Mouse (Mus musculus) Patski (cell line): Measurements from ENCODE around the gene Kirrel3. TPM values are rescaled to one million over a fixed set of nuclear protein-coding genes. Genes with fewer than 3 reads are reported as not detected.

Experiments
- ATAC-seq: fragments of 100-300 bp; one replicate; pipeline ENCODE4 v1.8.0; 2021
- CTCF ChIA-PET: fragments of 350-600 bp; sonication (Branson Sonifier 250); formaldehyde crosslinking; loops from one replicate; lab custom pipeline; 2022; ENCODE audit warnings: inconsistent platforms; lab: Charles Lee
- POLR2A ChIA-PET: fragments of 350-600 bp; sonication (Branson Sonifier 250); formaldehyde crosslinking; loops from one replicate; lab custom pipeline; 2022; ENCODE audit warnings: antibody characterized with exemption, inconsistent platforms; lab: Charles Lee
- DNase-seq: peaks from one replicate; pipeline ENCODE4 v3.0.0-alpha.2; 2011; ENCODE audit warnings: low read depth, low spot score
- H3K27me3 ChIP-seq: fragments of 371-371 bp; one replicate; pipeline ENCODE4 v1.5.1; 2021
- CTCF ChIP-seq: fragments of 100-300 bp; IDR thresholded peaks from one replicate; pipeline ENCODE4 v1.5.1; 2021
- in situ Hi-C: fragments of 300-500 bp; cut with MboI; formaldehyde crosslinking; loops from 3 replicates; pipeline ENCODE4 v1.11.1; 2018; ENCODE audit warnings: low pct_unique_long_range_greater_than_20kb, mixed read lengths
- polyA plus RNA-seq: library from polyadenylated mRNA; unstranded; gene quantifications from one replicate; pipeline ENCODE4 v1.2.3, GENCODE M21; 2021

Kirrel3 gene
- polyA plus RNA-seq, 1 experiment from 2014 or later, result 3.1 TPM

DNA sequence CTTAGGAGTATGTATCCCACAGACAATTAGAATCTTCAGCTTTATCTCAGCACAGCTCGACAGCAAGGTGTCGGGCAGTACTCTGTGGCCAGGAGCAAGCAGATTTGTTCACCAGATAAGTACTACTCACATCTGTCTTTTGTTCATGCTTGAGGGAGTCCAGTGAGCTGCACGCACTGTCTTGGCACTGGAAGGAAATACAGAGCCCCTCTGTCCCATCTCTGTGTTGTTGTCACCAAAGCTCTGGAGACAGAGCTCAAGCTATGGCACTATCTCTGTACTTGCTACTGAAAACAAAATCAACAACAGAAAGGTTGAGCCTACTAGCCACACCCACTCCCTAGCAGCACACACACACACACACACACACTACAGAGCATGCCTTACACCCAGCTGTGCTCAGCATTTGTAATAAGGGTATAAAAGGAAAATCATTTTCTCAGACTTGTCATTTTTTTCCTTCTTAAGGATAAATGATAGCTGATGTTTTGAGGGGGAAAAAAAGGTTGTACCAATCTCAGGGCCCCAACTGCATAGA is 106.4 kb downstream of the Kirrel3 start:
- CTCF ChIA-PET, result interaction anchor here (1.1 to 1.4 kb wide), 3 partner anchors 11 to 27 kb away, joined by 3 read pairs; no protein-coding TSS in a partner anchor
- no peaks in the 10 kb centered on the region for H3K27me3 ChIP-seq
- DNase-seq (no peak), ATAC-seq (no peak)
- no peak for TF ChIP-seq CTCF
- in situ Hi-C loops, result no loop called here
- POLR2A ChIA-PET, result no interaction called here

DNA sequence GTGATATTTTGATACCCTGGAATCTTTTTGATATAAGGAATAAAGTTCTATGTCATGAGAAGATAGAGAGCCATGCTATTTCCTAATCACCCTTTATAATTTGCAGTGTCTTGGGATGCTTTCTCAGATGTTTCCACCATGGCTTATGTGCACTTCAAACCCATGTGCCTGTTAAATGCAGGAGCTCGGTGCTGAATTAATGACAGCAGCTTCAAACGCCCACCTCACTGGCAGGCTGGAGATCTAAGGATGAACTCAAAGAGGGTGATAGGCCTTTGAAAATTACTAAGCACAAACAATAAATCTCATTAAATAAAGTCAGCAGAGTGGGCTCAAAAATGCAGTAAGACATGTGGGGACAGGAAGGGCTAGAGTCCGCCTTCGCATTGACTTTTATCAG is 108.2 kb downstream of the Kirrel3 start:
- ATAC-seq (no peak), DNase-seq (no peak)
- ChIA-PET CTCF (no interaction called here), POLR2A (no interaction called here)
- in situ Hi-C loops, result no loop called here
- TF ChIP-seq CTCF, result no peak
- H3K27me3 ChIP-seq, result no peaks in the 10 kb centered on the region

DNA sequence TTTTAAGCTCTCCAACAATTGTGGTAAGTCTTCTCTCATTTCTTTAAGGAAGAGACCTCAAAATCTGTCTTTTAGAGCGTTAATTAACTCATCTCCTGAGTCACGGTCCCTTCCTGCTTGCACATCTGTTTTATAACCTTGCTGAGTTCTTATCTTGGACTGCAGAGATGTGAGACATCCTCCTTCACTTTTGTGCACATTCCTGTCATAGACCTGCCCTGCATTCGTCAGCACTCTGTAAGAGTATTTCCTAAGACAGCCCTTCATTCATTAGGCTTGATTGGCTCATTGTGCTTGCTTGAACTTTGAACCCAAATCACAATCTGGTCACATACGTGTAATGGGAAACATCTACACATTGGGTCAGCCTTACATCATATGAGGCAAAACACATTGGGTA is 114.6 kb downstream of the Kirrel3 start:
- in situ Hi-C loops, result no loop called here
- CTCF ChIA-PET, result no interaction called here
- no peak for ATAC-seq
- no peak for TF ChIP-seq CTCF
- POLR2A ChIA-PET, result no interaction called here
- no peak for DNase-seq
- no peaks in the 10 kb centered on the region for H3K27me3 ChIP-seq

GRCm38 (mm10) chr9:34603750-34604149 is 118.1 kb downstream of the Kirrel3 start:
- DNase-seq, result no peak
- POLR2A ChIA-PET, result no interaction called here

GRCm38 (mm10) chr9:34604931-34605330 is 119.2 kb downstream of the Kirrel3 start:
- H3K27me3 ChIP-seq, result no peaks in the 10 kb centered on the region
- in situ Hi-C loops, result no loop called here
- DNase-seq (no peak), ATAC-seq (no peak)
- ChIA-PET POLR2A (no interaction called here), CTCF (no interaction called here)
- TF ChIP-seq CTCF, result no peak

More at GRCm38 (mm10) chr9:34603750-34604149, 118.1 kb downstream of the Kirrel3 start:
- ATAC-seq, result no peak
- in situ Hi-C loops, result no loop called here
- no peak for TF ChIP-seq CTCF
- H3K27me3 ChIP-seq, result no peaks in the 10 kb centered on the region
- CTCF ChIA-PET, result interaction anchor here (0.6 to 1.1 kb wide), 4 partner anchors 12 to 26 kb away, joined by 3 read pairs; no protein-coding TSS in a partner anchor

GRCm38 (mm10) chr9:34605486-34605885 is 119.8 kb downstream of the Kirrel3 start:
- ChIA-PET CTCF (interaction anchor here (1.0 kb wide), 1 partner anchor 8 kb away, joined by 3 read pairs; no protein-coding TSS in a partner anchor), POLR2A (no interaction called here)
- DNase-seq (no peak), ATAC-seq (no peak)
- TF ChIP-seq CTCF, result no peak
- in situ Hi-C loops, result no loop called here
- no peaks in the 10 kb centered on the region for H3K27me3 ChIP-seq

- no peak for TF ChIP-seq CTCF
- DNase-seq (no peak), ATAC-seq (no peak)
- H3K27me3 ChIP-seq, result no peaks in the 10 kb centered on the region
- ChIA-PET POLR2A (no interaction called here), CTCF (no interaction called here)
- in situ Hi-C loops, result no loop called here
Observed at GRCm38 (mm10) chr9:34607976-34608375, 122.3 kb downstream of the Kirrel3 start.

DNA sequence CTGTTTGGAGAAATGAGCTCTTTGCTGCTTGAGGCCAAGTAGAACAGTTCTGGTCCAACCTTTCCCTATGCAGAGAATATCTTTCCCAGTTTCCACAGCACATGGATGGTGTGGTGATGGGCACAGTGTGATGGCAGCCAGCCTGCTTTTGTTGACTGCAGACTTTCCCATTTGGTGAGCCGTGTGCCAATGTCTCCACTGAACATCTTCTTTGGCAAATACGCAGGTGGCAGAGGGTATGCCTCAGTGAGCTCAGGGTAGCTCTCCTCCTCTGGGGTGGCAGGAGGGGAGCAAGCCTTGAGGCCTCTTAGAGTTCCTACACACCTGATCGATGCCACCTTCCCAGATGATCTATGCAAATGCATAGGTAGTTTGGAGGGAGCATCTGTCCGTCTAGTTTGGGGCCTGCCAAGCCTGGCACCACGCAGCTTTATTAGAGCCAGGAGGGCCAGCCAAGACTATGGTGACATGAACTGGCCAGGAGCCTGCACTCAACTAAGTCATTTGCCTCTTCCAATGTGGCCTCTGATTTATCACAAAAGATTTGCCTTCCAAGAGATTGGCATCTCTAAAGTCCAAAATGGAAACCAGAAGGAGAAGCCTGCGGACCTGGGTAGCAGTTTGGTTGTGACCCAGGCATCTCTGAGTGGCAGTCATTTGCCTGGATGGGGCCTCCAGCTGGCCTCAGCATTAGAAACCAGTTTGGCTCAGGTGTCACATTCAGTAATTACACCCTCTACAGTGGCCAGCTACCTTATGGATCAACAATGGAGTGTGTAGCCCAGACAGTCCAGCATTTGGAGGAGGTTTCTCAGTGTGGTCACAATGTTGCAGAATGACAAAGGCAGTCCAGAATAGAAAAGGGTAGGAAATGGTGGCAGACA is 127.4 kb downstream of the Kirrel3 start:
- POLR2A ChIA-PET, result no interaction called here
- TF ChIP-seq CTCF, result no peak
- CTCF ChIA-PET, result no interaction called here
- DNase-seq (no peak), ATAC-seq (no peak)
- in situ Hi-C loops, result no loop called here
- H3K27me3 ChIP-seq, result no peaks in the 10 kb centered on the region

GRCm38 (mm10) chr9:34618099-34618498 is 132.4 kb downstream of the Kirrel3 start:
- no peak for DNase-seq
- in situ Hi-C loops, result no loop called here
- POLR2A ChIA-PET, result no interaction called here
- CTCF ChIA-PET, result interaction anchor here (0.9 to 1.4 kb wide), 3 partner anchors 7 to 26 kb away, joined by 3 read pairs; no protein-coding TSS in a partner anchor
- H3K27me3 ChIP-seq, result no peaks in the 10 kb centered on the region
- no peak for TF ChIP-seq CTCF
- ATAC-seq, result no peak

DNA sequence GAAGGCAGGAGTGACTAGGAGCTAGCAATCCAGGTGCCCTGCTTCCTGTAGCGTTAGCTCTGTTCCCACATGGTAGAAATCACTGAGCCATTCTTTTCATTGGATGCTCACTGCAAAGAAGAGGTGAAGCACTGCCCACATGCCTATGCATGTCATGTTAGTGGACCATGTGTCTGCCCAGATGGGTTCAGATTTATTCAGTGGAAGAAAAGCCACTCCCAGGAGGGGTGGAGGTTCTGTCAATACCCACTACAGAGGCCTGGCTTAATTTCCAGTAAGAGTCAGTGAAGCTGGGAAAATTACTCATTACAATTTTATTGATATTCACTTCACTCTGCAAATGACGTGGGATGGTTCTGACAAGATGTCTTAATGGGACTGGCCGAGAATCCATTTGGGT is 134.2 kb downstream of the Kirrel3 start:
- ChIA-PET CTCF (no interaction called here), POLR2A (no interaction called here)
- no peak for DNase-seq
- no peak for TF ChIP-seq CTCF
- no peak for ATAC-seq
- H3K27me3 ChIP-seq, result no peaks in the 10 kb centered on the region
- in situ Hi-C loops, result no loop called here

DNA sequence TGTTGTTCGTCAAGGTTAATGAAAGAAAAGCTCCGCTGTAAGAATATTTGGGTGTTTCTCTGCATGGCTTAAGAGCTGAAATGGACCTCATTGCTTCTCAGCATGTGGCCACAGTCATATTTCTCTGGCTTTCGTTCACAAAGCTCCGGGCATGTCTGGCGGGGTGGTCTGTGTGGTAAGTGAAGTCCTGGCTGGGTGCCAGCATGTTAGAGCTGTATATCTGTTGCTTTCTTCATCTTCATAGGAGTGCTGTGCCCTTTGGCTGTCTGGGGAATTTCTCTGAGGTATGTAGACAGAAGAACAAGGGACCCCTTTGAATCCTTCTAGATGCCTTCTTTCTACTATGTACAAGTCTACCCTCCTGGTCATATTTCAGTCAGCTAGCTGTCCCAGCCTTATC is 137.8 kb downstream of the Kirrel3 start:
- no peak for DNase-seq
- ChIA-PET CTCF (interaction anchor here (0.5 kb wide), 1 partner anchor 19 kb away, joined by 3 read pairs; no protein-coding TSS in a partner anchor), POLR2A (no interaction called here)
- ATAC-seq, result no peak
- TF ChIP-seq CTCF, result no peak
- in situ Hi-C loops, result no loop called here
- H3K27me3 ChIP-seq, result no peaks in the 10 kb centered on the region
